Mouse (Mus musculus) hindbrain, embryonic 15.5 days (tissue): ENCODE data around the gene E2f3. TPM values are rescaled to one million over a fixed set of nuclear protein-coding genes. Genes with fewer than 3 reads are reported as not detected.

Experiments used
- ATAC-seq: fragments of 200-750 bp; cut with Nextera tagmentation; 2 replicates; pipeline ENCODE4 v1.8.0; 2017; ENCODE audit warnings: low read depth, moderate number of reproducible peaks, moderate TSS enrichment; ENCODE audit not compliant: low FRiP score
- H3K27ac ChIP-seq: fragments of 300-500 bp; sonication (generic); replicated peaks from 2 replicates; pipeline ENCODE4 v1.5.1; 2015; ENCODE audit warnings: mild to moderate bottlenecking, inconsistent platforms
- H3K27me3 ChIP-seq: fragments of 300-500 bp; sonication (generic); 2 replicates; pipeline ENCODE4 v1.6.1; 2015; ENCODE audit warnings: control low read depth, inconsistent platforms
- H3K36me3 ChIP-seq: fragments of 300-500 bp; sonication (generic); 2 replicates; pipeline ENCODE4 v1.6.1; 2015; ENCODE audit warnings: control low read depth, inconsistent platforms
- H3K4me1 ChIP-seq: fragments of 300-500 bp; sonication (generic); replicated peaks from 2 replicates; pipeline ENCODE4 v1.6.1; 2015; ENCODE audit warnings: control low read depth, inconsistent platforms
- H3K4me2 ChIP-seq: fragments of 300-500 bp; sonication (generic); 2 replicates; pipeline ENCODE4 v1.6.1; 2015; ENCODE audit warnings: moderate library complexity, mild to moderate bottlenecking, inconsistent platforms
- H3K4me3 ChIP-seq: fragments of 300-500 bp; sonication (generic); 2 replicates; pipeline ENCODE4 v1.5.1; 2015; ENCODE audit warnings: mild to moderate bottlenecking, inconsistent platforms
- H3K9ac ChIP-seq: fragments of 300-500 bp; sonication (generic); 2 replicates; pipeline ENCODE4 v1.6.1; 2015; ENCODE audit warnings: inconsistent platforms
- H3K9me3 ChIP-seq: fragments of 300-500 bp; sonication (generic); 2 replicates; pipeline ENCODE4 v1.6.1; 2016; ENCODE audit warnings: control low read depth, inconsistent platforms
- WGBS: fragments of 180-500 bp; shearing (Covaris S2); methylation state at CpG from one replicate; pipeline ENCODE4 v1.1.7; 2015; 5-methylcytosine and 5-hydroxymethylcytosine counted together
- polyA plus RNA-seq: library from polyadenylated mRNA; unstranded; fragments of >200 nt; fragmentation: Nextera tagmentation; extraction: Ambion mirVana; gene quantifications from 2 replicates; pipeline ENCODE4 v1.2.1, GENCODE M21; 2015

Gene E2f3
- polyA plus RNA-seq, 1 experiment from 2014 or later = 5.5 TPM

DNA sequence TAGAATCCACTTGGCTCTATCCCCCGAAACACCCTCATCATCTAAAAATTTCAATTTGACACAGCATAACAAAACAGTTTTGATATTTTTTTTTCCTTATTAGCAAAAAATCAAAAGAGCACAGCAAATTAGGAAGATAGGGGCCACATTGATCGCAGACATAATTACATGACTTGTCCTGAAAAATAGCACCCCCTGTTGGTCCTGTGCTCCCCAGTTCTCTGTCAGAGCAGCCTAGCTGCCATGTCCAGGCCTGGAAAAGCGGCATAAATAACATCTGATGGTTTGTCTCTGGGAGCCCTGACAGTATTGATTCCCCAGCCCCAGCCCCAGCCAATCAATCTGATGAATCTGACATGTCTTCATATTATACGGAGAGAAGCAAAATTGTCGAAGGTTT is 11.8 kb downstream of the E2f3 start:
- H3K27me3 ChIP-seq = no peaks in the 10 kb centered on the region
- no peak overlapping the region for H3K27ac ChIP-seq
- H3K9me3 ChIP-seq = no peaks in the 10 kb centered on the region
- no peaks in the 10 kb centered on the region for H3K36me3 ChIP-seq
- no peak overlapping the region for H3K9ac ChIP-seq
- no peak for ATAC-seq
- no peaks in the 10 kb centered on the region for H3K4me1 ChIP-seq
- no peak overlapping the region for H3K4me2 ChIP-seq
- 94% methylated on average over 5 of the region's 5 CpGs for WGBS
- no peak overlapping the region for H3K4me3 ChIP-seq

DNA sequence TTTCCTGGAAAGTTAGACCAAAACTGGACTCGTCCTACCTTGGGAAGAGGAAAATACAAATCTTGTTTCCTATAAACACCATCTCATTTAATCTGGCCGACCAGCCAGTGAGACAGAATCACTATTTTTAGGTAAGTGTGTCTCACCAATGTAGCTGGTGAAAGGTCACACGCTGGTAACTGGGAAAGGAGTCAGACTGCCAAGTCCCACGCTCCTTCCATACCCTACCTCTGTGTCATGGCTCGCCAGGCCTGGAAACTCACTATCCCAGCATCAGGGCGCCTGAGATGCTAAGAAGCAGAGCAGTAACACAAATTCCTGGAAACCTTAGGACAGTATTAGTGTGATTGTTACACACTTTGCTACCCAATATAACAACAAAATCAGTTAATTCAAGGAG is 12.3 kb downstream of the E2f3 start:
- WGBS = 94% methylated on average over 6 of the region's 6 CpGs
- Histone ChIP-seq H3K9ac (no peak overlapping the region), H3K4me3 (no peak overlapping the region)

DNA sequence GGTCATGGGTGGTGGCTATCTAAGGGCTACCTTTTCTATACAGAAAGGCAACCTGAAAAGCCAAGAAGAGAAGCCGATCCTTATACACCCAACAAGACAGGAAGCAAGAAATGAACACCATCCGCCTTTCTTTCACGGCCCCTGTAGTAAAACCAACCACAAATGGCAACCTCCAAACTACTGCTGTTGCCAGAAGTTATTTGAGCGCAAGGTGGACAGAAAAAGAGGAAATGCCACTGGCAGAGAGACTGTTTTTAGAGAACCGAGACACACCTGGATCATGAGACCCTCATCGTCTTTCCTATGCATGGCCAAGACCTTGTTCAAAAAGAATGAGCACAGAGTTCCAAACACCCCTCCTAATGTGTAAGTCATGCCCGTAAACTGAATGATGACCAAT is 15.5 kb downstream of the E2f3 start:
- 97% methylated on average over 7 of the region's 7 CpGs for WGBS
- Histone ChIP-seq H3K36me3 (no peaks in the 10 kb centered on the region), H3K27ac (no peak overlapping the region), H3K4me1 (no peaks in the 10 kb centered on the region), H3K27me3 (no peaks in the 10 kb centered on the region), H3K4me3 (no peak overlapping the region), H3K4me2 (no peak overlapping the region), H3K9ac (no peak overlapping the region), H3K9me3 (no peaks in the 10 kb centered on the region)
- ATAC-seq = no peak

More for the DNA sequence above, 12.3 kb downstream of the E2f3 start:
- ATAC-seq = no peak
- Histone ChIP-seq H3K9me3 (no peaks in the 10 kb centered on the region), H3K4me1 (no peaks in the 10 kb centered on the region), H3K27ac (no peak overlapping the region), H3K4me2 (no peak overlapping the region), H3K27me3 (no peaks in the 10 kb centered on the region), H3K36me3 (no peaks in the 10 kb centered on the region)

DNA sequence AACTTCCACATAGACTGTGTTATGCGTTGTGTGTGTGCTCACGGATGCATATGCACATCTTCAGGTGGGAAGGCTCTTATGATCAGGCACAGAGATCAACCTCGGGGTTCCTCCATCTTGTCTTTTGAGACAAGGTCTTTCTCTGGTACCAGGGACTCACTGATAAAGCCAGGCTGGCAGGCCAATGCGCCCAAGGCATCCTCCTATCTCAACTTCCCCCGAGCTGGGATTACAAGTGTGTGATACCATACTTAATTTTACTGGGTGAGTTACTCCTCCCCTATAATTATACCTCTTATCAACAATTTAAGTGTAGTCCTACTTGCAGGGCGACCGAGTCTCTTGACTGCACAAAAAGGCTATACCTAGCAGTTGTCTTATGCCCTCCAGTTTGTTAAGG is 17.2 kb downstream of the E2f3 start:
- Histone ChIP-seq H3K4me2 (no peak overlapping the region), H3K4me1 (no peaks in the 10 kb centered on the region), H3K27ac (no peak overlapping the region), H3K36me3 (no peaks in the 10 kb centered on the region), H3K27me3 (no peaks in the 10 kb centered on the region), H3K9me3 (no peaks in the 10 kb centered on the region), H3K9ac (no peak overlapping the region), H3K4me3 (no peak overlapping the region)
- WGBS = 92% methylated on average over 7 of the region's 7 CpGs
- no peak for ATAC-seq

DNA sequence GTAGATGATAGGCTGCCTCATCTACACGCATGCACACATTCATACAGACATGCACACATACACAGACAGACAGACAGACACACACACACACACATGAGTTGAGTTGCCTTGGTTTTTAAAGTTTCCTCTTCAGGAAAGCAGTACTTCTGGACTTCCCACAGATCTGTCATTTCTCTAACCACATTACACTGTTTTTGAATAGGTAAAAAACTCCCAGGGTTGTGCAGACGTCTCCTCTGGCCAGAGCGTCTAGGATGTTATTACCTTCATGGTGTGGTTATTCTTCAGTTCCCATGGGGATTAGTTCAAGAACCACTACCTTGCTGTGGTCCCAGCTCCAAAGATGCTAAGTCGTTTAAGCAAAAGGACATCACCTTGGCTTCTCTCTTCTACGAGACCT is 18.5 kb downstream of the E2f3 start:
- H3K27me3 ChIP-seq = no peaks in the 10 kb centered on the region
- no peaks in the 10 kb centered on the region for H3K36me3 ChIP-seq
- H3K9ac ChIP-seq = no peak overlapping the region
- no peak overlapping the region for H3K4me2 ChIP-seq
- no peaks in the 10 kb centered on the region for H3K4me1 ChIP-seq
- no peaks in the 10 kb centered on the region for H3K9me3 ChIP-seq
- H3K4me3 ChIP-seq = no peak overlapping the region
- 90% methylated on average over 5 of the region's 5 CpGs for WGBS
- no peak overlapping the region for H3K27ac ChIP-seq
- no peak for ATAC-seq

- H3K27ac ChIP-seq = no peak overlapping the region
- no peaks in the 10 kb centered on the region for H3K36me3 ChIP-seq
- no peak overlapping the region for H3K4me2 ChIP-seq
- H3K9me3 ChIP-seq = no peaks in the 10 kb centered on the region
- H3K9ac ChIP-seq = no peak overlapping the region
- H3K27me3 ChIP-seq = no peaks in the 10 kb centered on the region
- no peak for ATAC-seq
- H3K4me3 ChIP-seq = no peak overlapping the region
- no peaks in the 10 kb centered on the region for H3K4me1 ChIP-seq
- WGBS = 97% methylated on average over 8 of the region's 8 CpGs
These were observed 18.9 kb downstream of the E2f3 start for GRCm38 (mm10) chr13:29966966-29967365.

- 91% methylated on average over 6 of the region's 6 CpGs for WGBS
- Histone ChIP-seq H3K9ac (no peak overlapping the region), H3K27me3 (no peaks in the 10 kb centered on the region), H3K4me2 (no peak overlapping the region), H3K4me1 (no peaks in the 10 kb centered on the region), H3K9me3 (no peaks in the 10 kb centered on the region), H3K36me3 (no peaks in the 10 kb centered on the region), H3K4me3 (no peak overlapping the region), H3K27ac (no peak overlapping the region)
- ATAC-seq = no peak
These were observed 21.8 kb downstream of the E2f3 start for GRCm38 (mm10) chr13:29964087-29964486.

DNA sequence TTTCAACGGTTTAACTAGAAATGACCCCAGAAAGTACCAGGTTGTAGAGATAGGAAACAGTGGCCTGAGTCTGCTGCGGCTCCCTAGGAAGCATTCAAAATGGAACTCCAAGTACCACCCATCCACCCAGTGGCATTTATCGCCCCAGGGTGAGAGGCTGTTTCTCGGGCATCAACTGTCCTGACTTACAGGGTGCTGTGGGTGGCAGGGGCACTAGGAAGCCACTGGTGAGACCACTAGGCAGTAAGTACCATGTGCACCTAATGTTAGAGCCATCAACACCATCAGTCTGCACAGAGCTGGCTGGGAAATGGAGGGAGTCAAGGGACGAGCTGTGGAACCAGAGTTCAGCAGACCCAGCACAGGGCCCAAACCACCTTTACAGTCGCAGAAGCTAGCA is 25.4 kb downstream of the E2f3 start:
- no peak for ATAC-seq
- WGBS = 93% methylated on average over 6 of the region's 6 CpGs
- H3K4me3 ChIP-seq = no peak overlapping the region
- no peaks in the 10 kb centered on the region for H3K27me3 ChIP-seq
- H3K36me3 ChIP-seq = no peaks in the 10 kb centered on the region
- H3K4me1 ChIP-seq = no peaks in the 10 kb centered on the region
- no peak overlapping the region for H3K9ac ChIP-seq
- no peaks in the 10 kb centered on the region for H3K9me3 ChIP-seq
- H3K4me2 ChIP-seq = no peak overlapping the region
- H3K27ac ChIP-seq = no peak overlapping the region

- Histone ChIP-seq H3K4me1 (no peaks in the 10 kb centered on the region), H3K4me3 (no peak overlapping the region), H3K4me2 (no peak overlapping the region), H3K27ac (no peak overlapping the region), H3K9ac (no peak overlapping the region), H3K9me3 (no peaks in the 10 kb centered on the region), H3K27me3 (no peaks in the 10 kb centered on the region), H3K36me3 (no peaks in the 10 kb centered on the region)
- 75% methylated on average over 9 of the region's 9 CpGs for WGBS
- no peak for ATAC-seq
These were observed 28.1 kb downstream of the E2f3 start for GRCm38 (mm10) chr13:29957731-29958254.

- H3K4me1 ChIP-seq = no peaks in the 10 kb centered on the region
- no peak overlapping the region for H3K4me3 ChIP-seq
- no peaks in the 10 kb centered on the region for H3K9me3 ChIP-seq
- no peaks in the 10 kb centered on the region for H3K27me3 ChIP-seq
- no peak for ATAC-seq
- 94% methylated on average over 12 of the region's 12 CpGs for WGBS
- H3K27ac ChIP-seq = no peak overlapping the region
- no peak overlapping the region for H3K4me2 ChIP-seq
- no peaks in the 10 kb centered on the region for H3K36me3 ChIP-seq
- no peak overlapping the region for H3K9ac ChIP-seq
These were observed 28.9 kb downstream of the E2f3 start for GRCm38 (mm10) chr13:29956821-29957421.

GRCm38 (mm10) chr13:29955296-29955695 is 30.6 kb downstream of the E2f3 start:
- ATAC-seq = no peak
- Histone ChIP-seq H3K4me2 (no peak overlapping the region), H3K9ac (no peak overlapping the region), H3K27me3 (no peaks in the 10 kb centered on the region), H3K36me3 (no peaks in the 10 kb centered on the region; the same call in 1 of the 2 replicates), H3K4me3 (no peak overlapping the region), H3K4me1 (no peaks in the 10 kb centered on the region), H3K9me3 (no peaks in the 10 kb centered on the region), H3K27ac (no peak overlapping the region)
- WGBS = 87% methylated on average over 11 of the region's 11 CpGs

DNA sequence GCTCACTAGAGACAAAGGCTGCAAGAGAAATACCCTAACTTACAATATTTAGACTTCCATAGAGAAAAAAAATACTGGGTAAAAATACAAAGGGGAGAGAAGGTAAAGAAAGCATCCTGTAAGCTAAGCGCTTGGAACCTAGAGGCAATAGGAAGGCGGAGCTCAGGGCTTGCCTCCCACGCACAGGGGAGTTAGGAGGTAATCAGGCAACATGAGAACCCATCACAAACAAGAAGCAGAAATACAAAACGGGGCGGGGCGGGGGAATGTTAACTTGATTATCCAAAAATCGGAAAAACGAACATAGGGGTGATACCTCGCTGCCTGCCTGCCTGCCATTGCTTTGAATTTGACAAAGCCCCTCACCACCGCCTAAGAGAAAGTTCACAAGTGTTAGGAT is 31.1 kb downstream of the E2f3 start:
- Histone ChIP-seq H3K27me3 (no peaks in the 10 kb centered on the region), H3K36me3 (no peaks in the 10 kb centered on the region; the same call in 1 of the 2 replicates), H3K4me2 (no peak overlapping the region), H3K4me3 (no peak overlapping the region), H3K4me1 (no peaks in the 10 kb centered on the region), H3K27ac (no peak overlapping the region), H3K9me3 (no peaks in the 10 kb centered on the region), H3K9ac (no peak overlapping the region)
- ATAC-seq = no peak
- WGBS = 97% methylated on average over 10 of the region's 10 CpGs

DNA sequence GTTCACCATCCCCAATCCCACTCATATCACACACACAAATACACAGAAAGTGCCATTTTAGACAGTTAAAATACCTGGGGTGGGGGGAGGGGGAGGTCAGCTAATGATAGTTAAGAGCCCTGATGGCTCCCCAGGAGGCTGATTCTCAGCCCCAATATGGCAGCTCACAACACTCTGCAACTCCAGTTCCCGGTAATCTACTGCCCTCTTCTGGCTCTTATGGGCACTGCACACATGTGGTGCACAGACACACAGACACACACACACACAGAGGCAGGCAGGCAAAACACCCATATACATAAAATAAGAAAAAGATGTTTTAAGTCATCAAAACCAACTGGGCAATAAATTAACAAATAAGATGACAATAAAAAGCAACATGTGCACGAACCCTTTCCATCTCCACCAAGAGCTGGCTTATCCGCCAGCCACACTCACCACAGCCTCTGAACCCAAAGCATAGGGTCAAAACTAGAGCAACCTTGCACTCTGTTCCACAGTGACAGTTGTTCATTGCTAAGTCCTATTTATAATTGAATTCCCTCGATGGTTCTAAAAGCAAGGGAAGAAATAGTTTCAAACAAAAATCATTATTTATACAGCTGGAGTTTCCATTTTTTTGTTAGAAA is 32.3 kb downstream of the E2f3 start:
- Histone ChIP-seq H3K4me2 (no peak overlapping the region), H3K9ac (no peak overlapping the region), H3K9me3 (no peaks in the 10 kb centered on the region), H3K27ac (no peak overlapping the region), H3K4me3 (no peak overlapping the region), H3K4me1 (no peaks in the 10 kb centered on the region), H3K36me3 (no peaks in the 10 kb centered on the region; the same call in 1 of the 2 replicates), H3K27me3 (no peaks in the 10 kb centered on the region)
- 94% methylated on average over 4 of the region's 4 CpGs for WGBS
- ATAC-seq = no peak
